Mouse (Mus musculus) megakaryocyte, adult 5-6 weeks (primary cell): ENCODE measurements around the gene Ghrh. TPM values are rescaled to one million over a fixed set of nuclear protein-coding genes. Genes with fewer than 3 reads are reported as not detected.

ENCODE experiments used
- ATAC-seq: 2 replicates; pipeline ENCODE4 v1.8.0; 2016; ENCODE audit warnings: mild to moderate bottlenecking, inconsistent platforms; ENCODE audit not compliant: poor library complexity, severe bottlenecking
- total RNA-seq, 2 experiments: library from RNA; stranded (forward) in 1 of 2; stranded (reverse) in 1 of 2; fragments of 153-499, 151-499 nt in 1 of 2; fragments of 221-1000, 200-1000 nt in 1 of 2; gene quantifications; 2 replicates each; pipeline versions ENCODE4 v1.2.3 to v1.2.4; 2015 to 2017

Ghrh gene
- total RNA-seq, 2 experiments from 2014 or later: not detected

GRCm38 (mm10) chr2:157349121-157349778 lies 1.9 kb upstream of the Ghrh start:
- no peak for ATAC-seq

DNA sequence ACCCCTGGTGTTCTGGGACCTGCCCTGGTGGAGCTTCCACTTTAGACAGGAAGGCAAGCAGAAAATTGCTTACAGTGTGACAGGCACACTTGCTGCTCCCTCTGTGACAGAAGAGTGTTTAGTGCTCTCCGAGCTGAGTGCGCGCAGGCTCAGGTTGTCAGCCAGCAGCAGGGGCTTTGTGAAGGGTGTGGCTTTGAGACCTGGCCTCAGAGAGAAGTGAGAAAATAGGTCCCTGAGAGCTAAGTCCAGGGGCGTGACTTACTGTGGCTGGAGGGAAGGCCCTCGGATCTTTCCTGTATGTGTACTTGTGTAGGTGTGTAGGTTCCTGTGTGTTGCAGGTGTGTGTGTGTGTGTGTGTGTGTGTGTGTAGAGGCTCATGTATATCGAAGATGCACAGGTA lies 4.0 kb downstream of the Ghrh start:
- no peak for ATAC-seq

GRCm38 (mm10) chr2:157342328-157342926 lies 4.9 kb downstream of the Ghrh start:
- ATAC-seq: no peak

DNA sequence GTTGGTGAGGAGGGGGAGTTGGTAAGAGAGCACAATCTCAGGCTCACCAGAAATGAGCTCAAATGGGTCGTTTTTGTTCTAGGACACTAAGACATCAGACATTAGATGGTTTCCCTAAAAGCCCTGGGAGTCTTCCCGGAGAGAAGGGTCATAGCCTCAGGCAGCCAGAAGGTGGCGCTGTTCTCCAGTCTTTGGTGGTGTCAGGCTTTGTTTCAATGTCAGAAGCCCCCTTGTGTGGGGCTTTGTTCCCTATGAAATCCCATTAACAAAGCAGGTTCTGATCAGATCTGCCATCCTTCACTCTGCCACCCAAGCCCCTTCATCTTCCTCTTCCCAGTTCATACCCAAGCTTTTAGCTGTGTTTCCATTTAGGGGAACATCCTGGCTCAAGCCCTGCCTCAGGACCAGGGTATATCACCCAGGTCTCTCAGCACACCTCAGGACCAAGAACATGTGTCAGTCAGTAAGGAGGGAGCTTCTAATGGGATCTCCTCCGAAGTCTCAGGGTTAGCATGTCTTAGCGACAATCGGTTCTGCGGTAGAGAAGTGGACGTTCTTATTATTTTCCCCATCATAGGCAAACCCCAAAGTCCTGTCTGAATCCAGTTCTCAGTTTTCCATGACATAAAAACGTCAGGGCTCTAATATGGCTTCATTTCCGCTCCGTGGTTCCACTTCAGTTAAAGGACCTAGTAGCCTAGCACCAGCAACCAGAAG lies 5.6 kb downstream of the Ghrh start:
- peak; percentile 47 for ATAC-seq

DNA sequence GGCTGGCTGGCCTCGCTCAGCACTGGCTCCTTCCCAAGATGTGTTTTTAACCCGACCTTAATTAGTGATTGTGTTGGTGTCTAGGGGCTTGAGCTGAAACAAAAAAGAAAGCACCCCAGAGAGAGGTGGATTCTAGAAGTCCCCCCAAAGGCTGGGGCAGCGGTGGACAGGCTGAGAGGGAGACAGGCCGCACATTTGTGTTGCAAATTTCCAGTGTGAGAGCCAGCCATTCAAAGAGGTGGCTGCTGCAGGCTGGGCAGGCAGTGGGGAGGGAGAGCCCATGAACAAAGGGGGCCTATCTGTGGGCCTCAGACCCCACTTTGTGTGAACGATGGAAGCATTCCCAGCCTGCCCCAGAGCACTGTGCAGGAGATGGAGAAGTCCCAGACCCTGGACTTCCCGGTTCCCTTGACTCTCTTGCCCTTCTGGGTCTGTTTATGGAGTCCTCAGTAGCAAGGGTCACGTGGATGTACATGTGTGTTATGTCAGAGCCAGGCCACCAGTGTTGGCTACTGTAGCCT lies 7.0 kb downstream of the Ghrh start:
- ATAC-seq: no peak

GRCm38 (mm10) chr2:157339532-157339931 lies 7.8 kb downstream of the Ghrh start:
- no peak for ATAC-seq

DNA sequence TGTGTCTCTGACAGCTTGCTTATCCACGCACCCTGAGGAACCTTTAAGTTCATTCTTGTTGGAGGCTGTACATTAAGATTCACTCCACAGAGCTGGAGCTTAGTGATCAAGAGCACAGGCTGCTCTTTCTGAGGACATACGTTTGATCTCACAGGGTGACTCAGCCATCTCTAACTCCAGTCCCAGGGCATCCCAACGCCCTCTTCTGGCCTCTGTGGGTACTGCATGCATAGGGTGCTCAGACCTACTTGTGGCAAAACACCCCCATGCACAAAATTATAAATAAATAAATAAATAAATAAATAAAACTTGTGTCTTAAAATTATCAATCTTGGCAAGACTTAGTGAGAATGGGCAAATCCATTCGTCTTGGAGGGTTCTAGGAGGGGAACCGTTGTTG lies 8.6 kb downstream of the Ghrh start:
- peak; percentile 71 for ATAC-seq

GRCm38 (mm10) chr2:157332059-157332458 lies 15.2 kb downstream of the Ghrh start:
- no peak for ATAC-seq

- ATAC-seq: no peak
These were observed 18.7 kb downstream of the Ghrh start for GRCm38 (mm10) chr2:157328570-157328969.

DNA sequence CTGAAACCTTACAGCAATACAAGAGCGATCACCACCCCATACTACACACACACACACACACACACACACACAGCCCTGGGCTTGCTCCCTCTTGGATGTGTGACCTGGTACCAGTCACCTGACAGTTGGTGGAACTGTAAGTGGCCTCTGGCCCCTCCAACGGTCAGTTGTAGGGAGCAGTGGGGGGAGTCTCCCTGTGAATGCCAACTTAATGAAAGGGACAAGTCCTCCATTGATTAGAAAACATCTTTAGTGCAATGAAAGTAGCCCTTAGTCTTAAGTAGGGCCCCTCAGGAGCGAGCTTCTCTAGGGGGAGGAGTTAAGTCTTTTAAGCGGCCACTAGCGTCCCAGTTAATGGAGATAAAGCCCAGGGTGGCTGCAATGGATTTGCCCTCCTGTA lies 19.2 kb downstream of the Ghrh start:
- no peak for ATAC-seq

DNA sequence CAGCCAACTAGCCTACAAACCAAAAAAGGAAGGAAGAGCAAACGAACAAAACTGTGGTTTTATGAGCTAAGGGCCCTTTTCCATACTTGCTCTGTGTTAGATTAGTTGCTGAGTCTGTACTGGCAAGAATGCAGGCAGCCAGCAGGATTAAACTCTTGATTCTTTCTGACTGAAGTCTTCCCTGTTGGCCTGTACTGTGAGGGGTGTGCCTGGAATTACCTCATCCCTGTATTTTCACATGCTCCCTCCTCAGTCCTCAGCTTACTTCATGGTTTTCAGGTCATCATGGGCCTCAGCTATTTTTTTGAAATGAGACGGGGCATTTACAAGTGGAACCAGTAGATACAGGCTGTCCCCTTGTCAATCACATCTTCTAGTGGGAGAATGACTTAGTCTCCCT lies 22.1 kb downstream of the Ghrh start:
- ATAC-seq: no peak

DNA sequence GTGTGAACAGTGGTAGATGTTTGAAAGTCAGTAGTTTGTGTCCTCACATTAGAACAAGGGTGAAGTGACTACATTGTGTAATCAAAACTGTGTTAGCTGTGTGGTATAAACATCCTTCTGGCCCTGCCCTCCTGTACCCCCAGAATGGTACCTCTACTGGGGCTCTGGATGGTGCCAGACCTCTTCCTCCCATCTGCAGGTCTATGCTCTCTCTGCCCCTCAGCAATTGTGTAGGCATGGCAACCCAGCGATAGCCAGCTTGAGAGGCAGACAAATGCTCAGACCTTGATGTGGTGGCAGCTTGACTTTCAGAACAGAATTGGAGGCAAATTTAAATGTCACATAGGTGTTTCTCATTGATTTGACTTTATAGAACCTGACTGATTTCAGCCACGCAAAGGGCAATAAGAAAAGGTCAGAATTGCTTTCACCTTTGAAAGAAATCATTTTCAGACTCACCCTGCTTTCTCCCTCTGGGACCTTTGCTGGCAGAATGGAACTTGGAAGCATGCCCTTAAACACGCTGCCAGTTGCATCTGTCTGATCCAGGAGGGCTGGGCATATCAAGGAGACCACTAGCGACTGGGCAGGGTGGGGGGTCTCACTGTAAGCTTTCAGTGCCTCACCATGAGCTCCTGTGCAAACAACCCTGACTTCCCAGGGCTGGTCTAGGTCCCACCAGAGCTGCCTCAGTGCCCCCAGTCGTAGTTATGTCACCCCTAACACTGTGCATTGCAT lies 25.1 kb downstream of the Ghrh start:
- ATAC-seq: no peak

DNA sequence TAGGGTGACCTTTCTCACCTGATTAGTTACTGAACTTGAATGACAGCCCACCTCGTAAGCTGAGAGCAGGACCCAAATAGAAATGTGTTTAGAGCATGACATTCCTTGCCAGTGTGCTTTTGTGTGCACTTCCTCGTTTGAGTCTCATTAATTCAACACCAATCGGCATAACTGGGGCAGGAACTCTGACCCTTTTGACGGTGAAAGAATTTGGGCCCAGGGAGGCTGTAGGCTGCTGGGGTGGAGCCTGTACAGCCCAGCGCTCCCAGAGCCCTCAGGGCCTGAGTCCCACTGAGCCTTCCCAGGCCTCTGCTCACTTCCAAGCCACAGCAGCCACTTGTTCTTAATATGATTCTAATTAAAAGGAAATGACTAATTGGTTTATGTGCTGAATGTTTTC lies 26.4 kb downstream of the Ghrh start:
- ATAC-seq: no peak

DNA sequence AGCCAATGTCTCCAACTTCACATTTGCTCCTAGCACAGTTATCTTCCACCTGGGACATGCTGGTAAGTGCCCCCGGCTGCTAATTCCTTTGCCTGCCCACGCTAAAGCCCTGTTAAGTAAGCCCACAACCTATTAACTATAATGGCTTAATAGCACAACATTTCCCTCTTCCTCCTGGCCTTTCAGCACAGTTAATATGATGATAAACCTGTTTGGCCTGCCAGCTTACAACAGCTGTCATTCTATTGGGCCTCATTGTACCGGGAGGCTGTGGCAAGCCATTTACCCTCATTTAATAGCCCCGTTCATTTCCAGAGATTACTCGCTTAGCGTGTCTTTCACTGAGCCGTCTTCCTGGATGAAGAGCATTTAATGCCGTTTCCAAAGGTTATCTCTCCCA lies 27.2 kb downstream of the Ghrh start:
- ATAC-seq: no peak

DNA sequence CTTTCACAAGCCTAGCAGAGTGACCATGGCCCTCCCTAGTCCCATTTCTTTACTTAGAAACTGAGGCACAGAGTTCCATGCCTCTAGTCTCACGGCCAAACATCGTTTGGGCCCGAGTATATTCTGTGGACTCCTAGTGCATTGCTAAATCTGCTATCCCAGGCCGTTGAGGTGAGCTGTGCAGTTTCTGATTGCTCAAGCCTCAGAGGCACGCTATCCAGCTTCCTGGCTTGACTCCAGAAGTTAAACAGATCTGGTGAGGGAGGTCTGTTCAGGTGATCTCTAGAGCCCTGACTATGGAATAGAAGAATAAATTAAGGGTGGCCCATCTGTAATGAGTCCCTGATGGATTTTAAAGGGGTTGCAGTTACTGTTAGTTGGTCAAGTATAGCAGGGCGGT lies 30.1 kb downstream of the Ghrh start:
- ATAC-seq: no peak

GRCm38 (mm10) chr2:157316358-157316933 lies 30.9 kb downstream of the Ghrh start:
- ATAC-seq: no peak

DNA sequence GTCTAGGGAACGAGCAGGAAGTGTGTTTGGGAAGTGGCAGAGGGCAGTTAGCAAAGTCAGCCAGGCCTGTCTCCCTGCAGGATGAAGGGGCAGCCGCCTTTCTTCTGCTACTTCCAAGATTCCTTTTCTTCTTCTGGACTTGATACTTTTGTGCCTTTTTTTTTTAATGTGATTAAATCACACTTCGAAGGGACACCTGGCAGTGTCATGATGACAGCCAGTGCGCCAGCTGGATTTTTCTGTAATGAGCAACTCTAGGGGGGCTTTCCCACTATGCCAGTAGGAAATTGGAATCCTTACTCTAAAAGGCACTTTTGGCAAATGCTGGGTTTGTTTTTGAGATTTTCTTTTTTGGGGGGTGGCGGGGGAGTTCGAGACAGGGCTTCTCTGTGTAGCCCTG lies 31.8 kb downstream of the Ghrh start:
- no peak for ATAC-seq

DNA sequence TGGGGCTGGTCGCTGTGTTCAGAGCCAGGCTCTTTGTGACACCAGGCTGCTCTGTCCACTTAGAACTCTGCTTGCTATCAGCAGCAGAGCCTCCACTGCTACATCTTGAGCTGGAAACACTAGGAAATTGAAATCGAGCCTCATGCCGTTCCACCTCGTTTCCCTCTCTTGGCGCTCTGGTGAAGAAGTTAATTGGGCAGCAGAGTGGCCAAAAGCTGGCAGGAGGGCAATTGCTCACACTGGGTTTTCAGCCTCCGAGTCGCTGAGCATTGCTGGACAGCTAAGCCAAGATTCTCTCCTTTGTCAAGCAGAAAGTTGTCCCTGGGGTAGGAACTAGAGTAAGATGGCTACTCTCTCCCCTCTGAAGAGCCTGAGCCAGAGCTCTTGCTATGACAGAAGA lies 33.0 kb downstream of the Ghrh start:
- ATAC-seq: no peak

DNA sequence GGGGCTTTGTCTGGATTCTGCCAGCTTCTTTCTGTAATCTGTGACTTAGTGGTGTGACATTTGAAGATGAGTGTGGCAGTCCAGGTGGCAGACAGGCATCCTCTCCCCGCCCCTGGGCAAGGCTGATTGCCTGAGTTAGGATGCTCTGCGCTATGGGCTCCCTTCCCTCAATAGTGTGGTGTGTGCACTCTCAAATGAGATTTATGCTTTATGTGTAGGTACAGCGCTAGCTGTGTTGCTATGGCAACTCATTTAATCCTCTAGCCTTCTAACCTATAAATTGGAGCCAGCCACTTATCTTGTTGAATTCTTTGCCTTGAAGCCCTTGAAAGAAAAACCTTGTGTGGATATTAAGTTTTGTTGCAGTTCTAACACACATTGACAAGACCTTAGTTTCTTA lies 33.6 kb downstream of the Ghrh start:
- ATAC-seq: no peak

- ATAC-seq: no peak
These were observed 36.2 kb downstream of the Ghrh start for GRCm38 (mm10) chr2:157310963-157311637.
